ENCODE assay signal across 15 mouse cellular contexts in the genomic region with DNA sequence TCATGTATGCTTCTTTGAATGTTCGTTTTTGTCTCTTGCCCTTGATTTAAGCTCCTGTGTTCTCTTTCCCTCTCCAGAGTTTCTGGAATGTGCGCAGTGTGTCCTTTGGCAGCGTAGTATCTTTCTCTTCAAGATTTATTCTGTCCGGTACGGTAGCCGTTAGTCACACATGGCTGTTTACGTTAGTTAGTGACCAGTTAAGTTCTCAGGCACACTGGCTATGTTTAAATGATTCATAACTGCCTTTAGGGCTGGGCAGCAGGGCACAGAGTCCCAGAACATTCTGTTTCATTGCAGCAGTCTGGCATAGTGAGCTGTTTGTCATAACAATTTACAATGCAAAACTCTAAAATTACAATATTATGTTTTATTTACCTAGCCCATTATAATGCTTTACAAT.
A peak's percentile ranks its signal among the peaks of the same experiment; 100 is the strongest.
DNase-seq lines count a peak whose midpoint lies in the region; ATAC-seq and TF ChIP-seq lines count a peak whose summit lies in the region.
"Had no signal": no experiment of that assay in that cellular context is flagged by ENCODE, and none has a peak within 500 bp of the region (broad histone marks: within the 10 kb centered on the region; RNA-seq: fewer than 3 reads in every experiment).

No protein-coding gene starts in this region.

- H3K4me1 ChIP-seq in heart, adult 2 months (ENCODE audit: control insufficient read depth, insufficient read depth, low read length): peaks cover 4% of the 10 kb centered on the region
- H3K4me1 ChIP-seq in lung, embryonic 14.5 days (ENCODE audit: insufficient read depth): no peaks in the 10 kb centered on the region
- H3K4me1 ChIP-seq in stomach, postnatal 0 days (replicated peaks; ENCODE audit: control insufficient read depth, insufficient read depth): no peaks in the 10 kb centered on the region
- H3K4me1 ChIP-seq in hindbrain, embryonic 10.5 days (replicated peaks): no peaks in the 10 kb centered on the region
- H3K4me1 ChIP-seq: limb, embryonic 12.5 days; neural tube, embryonic 12.5 days had no signal

- intact Hi-C loops in heart, adult 2 months (cut with DNase I): no loop called here
- intact Hi-C loops in heart, postnatal 14 days (cut with DNase I): no loop called here

- H3K4me2 ChIP-seq in lung, embryonic 14.5 days: no peak overlapping the region
- H3K4me2 ChIP-seq in stomach, postnatal 0 days (replicated peaks; ENCODE audit: low read depth): no peak overlapping the region
- H3K4me2 ChIP-seq: limb, embryonic 12.5 days; lung, embryonic 15.5 days; neural tube, embryonic 12.5 days had no signal

- no peak overlapping the region for H3K9ac ChIP-seq in heart, adult 2 months (ENCODE audit: low read depth, low read length)
- H3K9ac ChIP-seq in lung, embryonic 14.5 days: no peak overlapping the region
- no peak overlapping the region for H3K9ac ChIP-seq in stomach, postnatal 0 days (ENCODE audit: low read length)
- H3K9ac ChIP-seq: limb, embryonic 12.5 days; lung, embryonic 15.5 days; neural tube, embryonic 12.5 days had no signal

- WGBS in heart, adult 2 months: 69% methylated on average over 7 of the region's 7 CpGs
- WGBS in lung, embryonic 14.5 days: 46% methylated on average over 7 of the region's 7 CpGs
- 34% methylated on average over 7 of the region's 7 CpGs for WGBS in stomach, postnatal 0 days
- 95% methylated on average over 7 of the region's 7 CpGs for WGBS in hindbrain, embryonic 10.5 days

- H3K27me3 ChIP-seq in heart, adult 2 months (ENCODE audit: control insufficient read depth, insufficient read depth, low read length): no peaks in the 10 kb centered on the region
- no peaks in the 10 kb centered on the region for H3K27me3 ChIP-seq in lung, embryonic 14.5 days (ENCODE audit: insufficient read depth, low read length)
- no peaks in the 10 kb centered on the region for H3K27me3 ChIP-seq in stomach, postnatal 0 days (ENCODE audit: control insufficient read depth, insufficient read depth, low read length)
- H3K27me3 ChIP-seq in hindbrain, embryonic 10.5 days (ENCODE audit: insufficient read depth, poor library complexity, severe bottlenecking): no peaks in the 10 kb centered on the region
- H3K27me3 ChIP-seq: limb, embryonic 12.5 days; lung, embryonic 15.5 days; neural tube, embryonic 12.5 days had no signal

- no peak for TF ChIP-seq POLR2A in heart, adult 2 months (IDR thresholded peaks at IDR 0.05; ENCODE audit: insufficient read depth, low read depth, low read length)

- H3K79me2 ChIP-seq in heart, adult 2 months (replicated peaks; ENCODE audit: control insufficient read depth, insufficient read depth, low read length): no peaks in the 10 kb centered on the region; the same call in 1 of the 2 replicates

- DNase-seq in heart, adult 2 months: no peak
- no peak for DNase-seq in heart, postnatal 14 days
- peak; percentile 32 for DNase-seq in lung, embryonic 14.5 days
- DNase-seq in lung, postnatal 4 days: no peak
- DNase-seq in kidney, adult 9 months: peak; percentile 63
- DNase-seq in stomach, postnatal 0 days (ENCODE audit: low spot score): peak; percentile 26
- DNase-seq in hindbrain, embryonic 10.5 days (ENCODE audit: low spot score): no peak
- DNase-seq: cerebellum, adult 2 months; heart, postnatal 10 days; midbrain, embryonic 14.5 days; thymus, postnatal 14 days had no signal

- H3K4me3 ChIP-seq in heart, adult 2 months: no peak overlapping the region
- H3K4me3 ChIP-seq in lung, embryonic 14.5 days (ENCODE audit: low read depth, low read length): no peak overlapping the region
- no peak overlapping the region for H3K4me3 ChIP-seq in stomach, postnatal 0 days (ENCODE audit: low read depth, low read length)
- no peak overlapping the region for H3K4me3 ChIP-seq in hindbrain, embryonic 10.5 days
- H3K4me3 ChIP-seq: limb, embryonic 12.5 days; lung, embryonic 15.5 days; neural tube, embryonic 12.5 days had no signal

- no peak for TF ChIP-seq EP300 in heart, adult 2 months (IDR thresholded peaks at IDR 0.05; ENCODE audit: insufficient read depth, low read depth, low read length)
- TF ChIP-seq EP300 in stomach, postnatal 0 days (optimal IDR thresholded peaks at IDR 0.05): no peak

- no peaks in the 10 kb centered on the region; the same call in 1 of the 2 replicates for H3K36me3 ChIP-seq in heart, adult 2 months (ENCODE audit: control insufficient read depth, insufficient read depth, low read length)
- H3K36me3 ChIP-seq in lung, embryonic 14.5 days (ENCODE audit: insufficient read depth): peaks cover 31% of the 10 kb centered on the region
- no peaks in the 10 kb centered on the region for H3K36me3 ChIP-seq in stomach, postnatal 0 days (ENCODE audit: control insufficient read depth, insufficient read depth, low read length)
- H3K36me3 ChIP-seq in hindbrain, embryonic 10.5 days: peaks cover 40% of the 10 kb centered on the region

- TF ChIP-seq CTCF in heart, adult 2 months (IDR thresholded peaks at IDR 0.05): no peak
- TF ChIP-seq CTCF in lung, embryonic 14.5 days (IDR thresholded peaks at IDR 0.05; ENCODE audit: low read depth): no peak
- no peak for TF ChIP-seq CTCF in stomach, postnatal 0 days (IDR thresholded peaks at IDR 0.05; ENCODE audit: low read depth)

- no peak for ATAC-seq in lung, embryonic 14.5 days (ENCODE audit: insufficient read depth)
- peak; percentile 74 for ATAC-seq in stomach, postnatal 0 days (ENCODE audit: low FRiP score, low TSS enrichment)
- ATAC-seq: CD4-positive, CD25-positive, alpha-beta regulatory T cell, adult 4 months had no signal

- H3K9me3 ChIP-seq in lung, embryonic 14.5 days (ENCODE audit: low read depth, low read length): no peaks in the 10 kb centered on the region
- H3K9me3 ChIP-seq in stomach, postnatal 0 days (ENCODE audit: control insufficient read depth, low read length): no peaks in the 10 kb centered on the region
- no peaks in the 10 kb centered on the region for H3K9me3 ChIP-seq in hindbrain, embryonic 10.5 days
- H3K9me3 ChIP-seq: limb, embryonic 12.5 days; lung, embryonic 15.5 days; neural tube, embryonic 12.5 days had no signal

- peak overlapping the region; percentile 33 for H3K27ac ChIP-seq in heart, adult 2 months
- H3K27ac ChIP-seq in lung, embryonic 14.5 days (ENCODE audit: low read depth): 0 out of 2 replicates have a peak overlapping the region, but pooled peaks have one; percentile 1
- H3K27ac ChIP-seq in stomach, postnatal 0 days (replicated peaks): no peak overlapping the region
- no peak overlapping the region for H3K27ac ChIP-seq in hindbrain, embryonic 10.5 days
- H3K27ac ChIP-seq: limb, embryonic 12.5 days; lung, embryonic 15.5 days; neural tube, embryonic 12.5 days had no signal

Comparison
In these comparisons a context has a peak if more than half of its experiments do, and no peak if none do; other contexts are left out.
1. DNase-seq: peak in lung, embryonic 14.5 days (single experiment), kidney, adult 9 months (single experiment) and stomach, postnatal 0 days (single experiment); none in heart, adult 2 months (0 of 2), heart, postnatal 14 days (0 of 2), lung, postnatal 4 days (0 of 2) and hindbrain, embryonic 10.5 days (single experiment).
2. H3K27ac ChIP-seq: peak in heart, adult 2 months (single experiment) and lung, embryonic 14.5 days (single experiment); none in stomach, postnatal 0 days (single experiment) and hindbrain, embryonic 10.5 days (single experiment).